Mouse (Mus musculus) right cerebral cortex, postnatal 4 days (tissue): ENCODE results near the gene Ptprf.

Experiments
- DNase-seq: peaks from one replicate; pipeline ENCODE4 v3.0.0-alpha.2; 2022

The Ptprf gene

GRCm38 (mm10) chr4:118256217-118256616 is 35.0 kb downstream of the Ptprf start:
- no peak for DNase-seq

- no peak for DNase-seq
Observed at GRCm38 (mm10) chr4:118254953-118255352, 36.3 kb downstream of the Ptprf start.

GRCm38 (mm10) chr4:118247323-118247722 is 43.9 kb downstream of the Ptprf start:
- no peak for DNase-seq

GRCm38 (mm10) chr4:118245847-118246246 is 45.4 kb downstream of the Ptprf start:
- DNase-seq, result no peak

- DNase-seq, result no peak
Observed at GRCm38 (mm10) chr4:118243791-118244190, 47.4 kb downstream of the Ptprf start.

GRCm38 (mm10) chr4:118243298-118243697 is 47.9 kb downstream of the Ptprf start:
- DNase-seq, result no peak

GRCm38 (mm10) chr4:118239960-118240689 is 51.1 kb downstream of the Ptprf start:
- DNase-seq, result no peak

- DNase-seq, result no peak
Observed at GRCm38 (mm10) chr4:118238666-118239065, 52.5 kb downstream of the Ptprf start.

- DNase-seq, result no peak
Observed at GRCm38 (mm10) chr4:118236871-118237270, 54.3 kb downstream of the Ptprf start.

- no peak for DNase-seq
Observed at GRCm38 (mm10) chr4:118234711-118235388, 56.4 kb downstream of the Ptprf start.

- no peak for DNase-seq
Observed at GRCm38 (mm10) chr4:118233886-118234285, 57.3 kb downstream of the Ptprf start.

GRCm38 (mm10) chr4:118231861-118232260 is 59.3 kb downstream of the Ptprf start:
- no peak for DNase-seq

GRCm38 (mm10) chr4:118229035-118229770 is 62.0 kb downstream of the Ptprf start:
- no peak for DNase-seq

GRCm38 (mm10) chr4:118227398-118227797 is 63.8 kb downstream of the Ptprf start:
- no peak for DNase-seq

- no peak for DNase-seq
Observed at GRCm38 (mm10) chr4:118221261-118221660, 69.9 kb downstream of the Ptprf start.

- DNase-seq, result no peak
Observed at GRCm38 (mm10) chr4:118220756-118221155, 70.4 kb downstream of the Ptprf start.

- no peak for DNase-seq
Observed at GRCm38 (mm10) chr4:118219487-118219886, 71.7 kb downstream of the Ptprf start.

- no peak for DNase-seq
Observed at GRCm38 (mm10) chr4:118218521-118218920, 72.7 kb downstream of the Ptprf start.

- DNase-seq, result peak; percentile 63
Observed at GRCm38 (mm10) chr4:118216726-118217595, 74.2 kb downstream of the Ptprf start.

- no peak for DNase-seq
Observed at GRCm38 (mm10) chr4:118214891-118215290, 76.3 kb downstream of the Ptprf start.

- no peak for DNase-seq
Observed at GRCm38 (mm10) chr4:118206918-118207640, 84.1 kb downstream of the Ptprf start.

- no peak for DNase-seq
Observed at GRCm38 (mm10) chr4:118205906-118206305, 85.3 kb downstream of the Ptprf start.
